Mouse (Mus musculus): Measurements from ENCODE around the gene Eogt.

The Eogt gene

GRCm38 (mm10) chr6:97106106-97106505, 42.9 kb downstream of the Eogt start:
- DNase-seq (ENCODE audit: extremely low read depth, low read depth): no peak

DNA sequence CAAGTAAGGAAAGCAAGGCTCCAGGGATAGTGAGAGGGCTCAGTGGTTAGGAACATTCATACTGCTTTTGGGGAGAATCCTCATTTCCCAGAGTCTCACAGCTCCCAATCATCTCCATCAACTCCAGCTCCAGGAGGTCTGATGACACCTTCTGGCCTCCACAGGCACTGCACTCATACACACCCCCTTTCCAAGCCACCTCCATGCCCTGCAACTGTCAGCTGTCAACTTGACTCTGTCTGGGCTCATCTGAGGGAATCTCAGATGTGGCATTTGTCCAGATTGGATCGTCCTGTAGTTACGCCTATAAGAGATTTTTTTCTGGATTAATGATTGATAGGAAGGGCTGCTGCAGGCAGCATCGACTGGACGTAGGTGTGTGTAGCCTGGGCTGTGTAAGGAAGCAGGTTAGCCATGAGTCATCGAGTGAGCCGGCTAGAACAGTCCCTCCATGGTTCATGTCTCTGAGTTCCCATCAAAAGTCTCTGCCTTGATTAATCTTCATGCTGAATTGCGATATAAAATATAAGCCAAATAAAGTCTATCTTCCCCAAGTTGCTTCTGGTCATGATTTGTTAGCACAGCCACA, 44.6 kb downstream of the Eogt start:
- DNase-seq (ENCODE audit: extremely low read depth, low read depth): no peak

DNA sequence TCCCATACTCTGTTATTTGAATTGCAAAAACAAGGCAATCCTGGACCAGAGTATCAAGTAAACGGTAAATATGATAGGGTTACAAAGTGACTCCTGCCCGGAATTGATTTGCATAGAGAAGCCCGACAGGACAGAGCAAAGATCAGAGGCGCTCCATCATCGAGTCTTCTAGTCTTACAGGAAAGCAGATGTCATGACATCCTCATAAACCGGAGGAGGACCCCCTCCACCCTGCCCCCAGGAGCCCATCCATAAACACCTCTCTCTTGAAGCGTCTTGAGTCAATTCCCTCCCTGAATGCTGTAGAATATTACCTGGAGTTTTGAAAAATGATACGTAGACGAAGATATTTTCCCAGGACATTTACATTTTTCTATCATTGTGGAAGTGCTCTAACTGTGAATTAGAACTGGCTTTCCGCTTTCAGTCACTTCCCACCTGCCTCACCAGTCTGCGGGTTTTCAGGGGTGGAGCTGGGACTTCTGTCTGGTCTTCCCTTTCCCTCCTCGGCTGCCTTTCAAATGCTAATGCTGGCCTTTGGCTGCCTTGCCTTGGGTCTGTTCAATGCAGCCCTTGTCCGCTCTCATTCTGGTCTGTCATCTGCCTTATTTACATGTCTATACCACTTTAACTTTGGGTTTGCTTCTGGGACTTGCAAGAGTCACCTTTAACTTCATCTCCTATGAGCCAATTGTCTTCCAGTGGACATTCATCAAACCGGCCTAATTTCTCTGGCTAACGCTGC, 46.9 kb downstream of the Eogt start:
- DNase-seq (ENCODE audit: extremely low read depth, low read depth): no peak

DNA sequence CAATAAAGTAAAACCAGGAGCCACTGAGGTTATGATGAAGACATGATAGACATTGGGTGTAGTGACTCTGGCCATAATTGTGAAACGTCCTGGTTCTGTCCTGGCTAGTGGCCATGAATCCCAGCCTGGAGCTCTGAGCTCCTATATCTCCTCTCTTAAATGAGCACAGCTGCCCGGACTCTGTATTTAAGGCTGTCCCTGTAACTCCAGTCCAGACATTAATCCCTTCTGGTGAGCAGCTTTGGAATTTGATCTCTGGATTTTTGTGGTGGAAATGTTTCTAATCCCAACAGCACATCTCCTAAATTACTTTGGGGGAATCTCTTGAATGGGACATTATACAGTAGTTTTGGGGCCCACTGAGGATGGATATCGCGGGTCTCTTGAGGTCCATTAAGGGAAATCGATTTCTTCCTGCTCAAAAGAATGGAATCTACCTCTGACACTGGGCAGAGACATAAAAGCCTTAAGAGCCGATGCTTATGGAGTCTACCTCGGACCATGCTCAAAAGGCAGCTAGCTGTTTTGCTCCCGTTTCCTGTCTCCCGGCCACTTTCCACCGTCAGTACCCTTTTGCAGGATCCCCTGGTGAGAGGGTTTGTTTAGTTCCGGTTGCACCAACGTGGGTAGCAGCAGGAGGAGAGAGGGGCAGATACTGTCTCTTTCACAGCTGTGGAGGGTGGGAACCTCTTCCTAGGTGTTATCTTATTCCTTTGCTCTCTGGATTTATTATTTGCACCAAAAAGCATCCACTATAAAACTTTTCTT, 47.6 kb downstream of the Eogt start:
- DNase-seq (ENCODE audit: extremely low read depth, low read depth): no peak

DNA sequence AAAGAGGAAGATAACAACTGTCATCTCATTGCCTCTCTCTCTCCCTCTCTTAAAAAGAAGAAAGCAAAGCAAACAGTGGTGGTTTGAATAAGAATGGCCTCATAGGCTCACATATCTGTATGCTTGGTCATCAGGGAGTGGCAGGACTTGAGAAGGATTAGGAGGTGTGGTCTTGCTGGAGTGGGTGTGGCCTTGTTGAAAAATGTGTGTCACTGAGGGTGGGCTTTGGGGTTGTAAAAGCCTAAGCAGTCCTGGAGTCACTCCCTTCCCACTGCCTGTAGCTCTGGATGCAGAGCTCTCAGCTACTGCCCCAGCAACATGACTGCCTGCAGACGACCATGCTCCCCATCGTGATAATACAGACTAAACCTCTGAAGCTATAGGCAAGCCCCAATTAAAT, 66.6 kb downstream of the Eogt start:
- DNase-seq (ENCODE audit: extremely low read depth, low read depth): no peak

- no peak for DNase-seq (ENCODE audit: extremely low read depth, low read depth)
Measured at GRCm38 (mm10) chr6:97080016-97080415, 69.0 kb downstream of the Eogt start.

GRCm38 (mm10) chr6:97060074-97060681, 88.8 kb downstream of the Eogt start, which contains the start of gene Fam19a4:
TSS of gene Fam19a4 (minus strand) at chr6:97060413.
- no peak for DNase-seq (ENCODE audit: extremely low read depth, low read depth)

All from MEL-GATA-1-ER (cell line).